Mouse (Mus musculus) stomach, embryonic 16.5 days (tissue): Measurements from ENCODE around the gene Suclg2. TPM values are rescaled to one million over a fixed set of nuclear protein-coding genes. Genes with fewer than 3 reads are reported as not detected.

Source experiments
- ATAC-seq: fragments of 200-750 bp; cut with Nextera tagmentation; 2 replicates; pipeline ENCODE4 v1.8.0; 2017; ENCODE audit warnings: moderate number of reproducible peaks, moderate TSS enrichment; ENCODE audit not compliant: insufficient read depth, low FRiP score
- H3K27ac ChIP-seq: fragments of 300-500 bp; sonication (generic); 2 replicates; pipeline ENCODE4 v1.5.1; 2014; ENCODE audit warnings: low read length
- H3K27me3 ChIP-seq: fragments of 300-500 bp; sonication (generic); 2 replicates; pipeline ENCODE4 v1.6.1; 2014; ENCODE audit warnings: low read length, control low read depth, mixed read lengths; ENCODE audit not compliant: control insufficient read depth, insufficient read depth
- H3K36me3 ChIP-seq: fragments of 300-500 bp; sonication (generic); 2 replicates; pipeline ENCODE4 v1.6.1; 2014; ENCODE audit warnings: low read length; ENCODE audit not compliant: control insufficient read depth, insufficient read depth
- H3K4me1 ChIP-seq: fragments of 300-500 bp; sonication (generic); 2 replicates; pipeline ENCODE4 v1.6.1; 2014; ENCODE audit warnings: low read length, control low read depth, mixed read lengths; ENCODE audit not compliant: control insufficient read depth, insufficient read depth
- H3K4me2 ChIP-seq: fragments of 300-500 bp; sonication (generic); 2 replicates; pipeline ENCODE4 v1.6.1; 2014; ENCODE audit warnings: low read depth, low read length, mixed read lengths
- H3K4me3 ChIP-seq: fragments of 300-500 bp; sonication (generic); replicated peaks from 2 replicates; pipeline ENCODE4 v1.5.1; 2014; ENCODE audit warnings: mild to moderate bottlenecking, low read length
- H3K9ac ChIP-seq: fragments of 300-500 bp; sonication (generic); 2 replicates; pipeline ENCODE4 v1.6.1; 2014; ENCODE audit warnings: low read length
- H3K9me3 ChIP-seq: fragments of 300-500 bp; sonication (generic); replicated peaks from 2 replicates; pipeline ENCODE4 v1.6.1; 2016; ENCODE audit warnings: low read length, control low read depth; ENCODE audit not compliant: control insufficient read depth
- WGBS: fragments of 180-500 bp; shearing (Covaris S2); extraction: QIAGEN DNeasy Blood & Tissue Kit; methylation state at CpG from one replicate; pipeline ENCODE4 v1.1.7; 2014; 5-methylcytosine and 5-hydroxymethylcytosine counted together
- polyA plus RNA-seq: library from polyadenylated mRNA; unstranded; fragments of >200 nt; fragmentation: Nextera tagmentation; extraction: Ambion mirVana; gene quantifications from 2 replicates; pipeline ENCODE4 v1.2.1, GENCODE M21; 2015

Gene Suclg2
- polyA plus RNA-seq, 1 experiment from 2014 or later = 97.1 TPM

DNA sequence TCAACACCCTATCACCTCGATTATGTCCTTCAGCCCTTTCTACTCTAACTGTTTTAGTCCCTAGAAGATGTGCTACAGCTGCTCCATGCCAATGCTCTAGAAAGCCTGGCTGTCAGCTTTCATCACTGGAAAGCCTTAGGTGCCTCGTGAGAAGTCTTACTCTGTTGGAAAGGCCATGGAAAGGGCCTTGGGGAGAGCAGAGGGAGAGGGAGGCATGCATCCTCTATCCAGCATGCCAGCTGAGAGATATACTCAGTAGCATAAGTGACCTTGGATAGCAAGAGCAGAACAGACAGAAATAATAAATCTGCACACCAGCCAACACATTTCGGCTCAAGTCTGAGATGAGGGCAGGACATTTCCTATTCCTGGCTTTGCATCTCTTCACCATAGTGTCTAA, 173.3 kb downstream of the Suclg2 start:
- ATAC-seq = no peak
- 78% methylated on average over 3 of the region's 3 CpGs for WGBS
- no peaks in the 10 kb centered on the region for H3K9me3 ChIP-seq
- H3K36me3 ChIP-seq = no peaks in the 10 kb centered on the region; the same call in 1 of the 2 replicates
- no peaks in the 10 kb centered on the region for H3K27me3 ChIP-seq
- no peak overlapping the region for H3K4me3 ChIP-seq
- H3K4me2 ChIP-seq = no peak overlapping the region
- no peak overlapping the region for H3K27ac ChIP-seq
- no peaks in the 10 kb centered on the region for H3K4me1 ChIP-seq
- no peak overlapping the region for H3K9ac ChIP-seq

DNA sequence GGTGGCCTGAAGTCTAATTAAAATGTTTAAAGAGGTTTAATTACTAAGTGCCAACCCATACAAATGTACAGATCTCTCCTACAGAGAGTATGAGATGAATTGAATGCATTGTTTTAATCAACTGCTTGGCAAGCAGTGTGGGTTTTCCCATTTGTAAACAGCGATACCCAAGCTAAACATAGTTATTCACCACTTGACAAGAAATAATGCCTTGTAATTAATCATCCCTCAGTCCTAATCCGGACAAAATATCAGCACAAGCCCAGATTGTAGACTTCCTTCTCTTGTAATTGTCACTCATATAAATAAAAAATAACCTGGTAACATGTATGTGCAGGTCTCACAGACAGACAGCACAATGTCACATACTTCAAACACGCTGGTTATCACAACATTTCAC, 183.4 kb downstream of the Suclg2 start:
- H3K9me3 ChIP-seq = no peaks in the 10 kb centered on the region
- no peaks in the 10 kb centered on the region for H3K36me3 ChIP-seq
- H3K9ac ChIP-seq = no peak overlapping the region
- no peak overlapping the region for H3K4me3 ChIP-seq
- no peak for ATAC-seq
- H3K4me2 ChIP-seq = no peak overlapping the region
- WGBS = 54% methylated on average over 3 of the region's 3 CpGs
- no peak overlapping the region for H3K27ac ChIP-seq
- no peaks in the 10 kb centered on the region for H3K27me3 ChIP-seq
- H3K4me1 ChIP-seq = no peaks in the 10 kb centered on the region

- Histone ChIP-seq H3K36me3 (no peaks in the 10 kb centered on the region), H3K27me3 (no peaks in the 10 kb centered on the region)
- ATAC-seq = no peak
These were observed 198.8 kb downstream of the Suclg2 start for GRCm38 (mm10) chr6:95519846-95520245.

DNA sequence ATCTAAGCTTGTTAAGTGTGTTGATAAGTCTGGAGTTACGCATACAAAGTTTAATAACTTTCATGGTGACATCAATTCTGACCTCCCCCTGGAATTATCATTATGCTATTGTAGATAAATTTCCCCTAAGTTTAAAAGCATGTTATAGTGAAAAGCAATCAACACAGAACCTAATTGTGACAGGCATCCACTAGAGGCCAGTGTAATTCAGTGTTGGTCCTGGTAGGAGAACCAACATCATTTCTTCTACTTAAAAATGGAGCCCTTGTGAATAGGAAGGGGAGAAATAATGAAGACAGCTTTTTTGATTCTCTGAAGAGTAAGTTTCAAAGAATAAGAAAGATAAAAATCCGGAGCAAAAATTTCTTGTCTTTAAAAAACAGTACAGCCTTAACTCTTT, 200.2 kb downstream of the Suclg2 start:
- Histone ChIP-seq H3K36me3 (no peaks in the 10 kb centered on the region), H3K9me3 (no peaks in the 10 kb centered on the region), H3K4me3 (no peak overlapping the region), H3K9ac (no peak overlapping the region), H3K4me2 (no peak overlapping the region), H3K4me1 (peaks cover 14% of the 10 kb centered on the region; the same call in 1 of the 2 replicates), H3K27ac (no peak overlapping the region), H3K27me3 (no peaks in the 10 kb centered on the region)
- 66% methylated on average over 2 of the region's 2 CpGs for WGBS
- no peak for ATAC-seq

More at GRCm38 (mm10) chr6:95519846-95520245, 198.8 kb downstream of the Suclg2 start:
- Histone ChIP-seq H3K27ac (no peak overlapping the region), H3K4me1 (peaks cover 8% of the 10 kb centered on the region; the same call in 1 of the 2 replicates), H3K4me2 (no peak overlapping the region), H3K4me3 (no peak overlapping the region), H3K9me3 (no peaks in the 10 kb centered on the region), H3K9ac (no peak overlapping the region)
- WGBS = 35% methylated on average over 2 of the region's 2 CpGs

DNA sequence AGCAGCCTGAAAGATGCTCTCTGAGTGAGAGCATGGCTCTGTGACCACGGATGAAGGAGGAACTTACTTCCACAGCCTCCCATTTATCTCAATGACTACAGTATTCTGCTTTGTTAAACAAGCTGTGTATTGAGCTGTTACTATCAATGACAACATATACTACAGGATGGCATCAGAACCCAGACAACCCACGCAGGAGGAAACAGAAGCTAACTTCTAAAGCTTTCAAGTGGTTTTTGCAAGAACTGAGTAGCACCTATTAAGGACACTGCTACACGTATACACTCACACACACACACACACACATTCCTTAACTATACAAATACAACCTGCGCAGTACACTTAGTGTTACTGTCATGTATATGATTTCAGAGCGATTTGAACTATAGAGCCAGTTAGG, 202.9 kb downstream of the Suclg2 start:
- 65% methylated on average over 5 of the region's 5 CpGs for WGBS
- H3K27ac ChIP-seq = no peak overlapping the region
- peaks cover 14% of the 10 kb centered on the region; the same call in 1 of the 2 replicates for H3K4me1 ChIP-seq
- H3K27me3 ChIP-seq = no peaks in the 10 kb centered on the region
- H3K4me2 ChIP-seq = no peak overlapping the region
- H3K36me3 ChIP-seq = no peaks in the 10 kb centered on the region
- H3K9ac ChIP-seq = no peak overlapping the region
- ATAC-seq = no peak
- no peaks in the 10 kb centered on the region for H3K9me3 ChIP-seq
- H3K4me3 ChIP-seq = no peak overlapping the region

GRCm38 (mm10) chr6:95514726-95515125, 203.9 kb downstream of the Suclg2 start:
- no peak overlapping the region for H3K27ac ChIP-seq
- no peak overlapping the region for H3K4me2 ChIP-seq
- H3K36me3 ChIP-seq = no peaks in the 10 kb centered on the region
- H3K9ac ChIP-seq = no peak overlapping the region
- WGBS = 65% methylated on average over 10 of the region's 10 CpGs
- peaks cover 11% of the 10 kb centered on the region; the same call in 1 of the 2 replicates for H3K4me1 ChIP-seq
- no peaks in the 10 kb centered on the region for H3K9me3 ChIP-seq
- no peaks in the 10 kb centered on the region for H3K27me3 ChIP-seq
- ATAC-seq = no peak
- H3K4me3 ChIP-seq = no peak overlapping the region

DNA sequence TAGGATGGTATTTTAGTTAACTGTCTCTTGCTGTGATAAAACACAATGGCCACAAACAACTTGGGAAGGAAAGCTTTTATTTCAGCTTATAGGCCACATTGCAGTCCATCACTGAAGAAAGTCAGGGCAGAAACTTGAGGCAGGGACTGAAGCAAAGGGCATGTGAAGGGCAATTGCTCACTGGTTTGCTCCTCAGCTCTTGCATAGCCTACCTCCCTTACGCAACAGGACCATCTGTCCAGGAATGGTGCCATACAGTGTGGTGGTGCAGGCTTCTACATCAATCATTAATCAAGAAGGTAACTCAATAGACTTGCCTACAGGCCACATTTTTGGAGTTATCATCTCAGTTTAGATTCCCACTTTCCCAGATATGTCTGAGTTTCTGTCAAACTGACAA, 206.9 kb downstream of the Suclg2 start:
- Histone ChIP-seq H3K27me3 (no peaks in the 10 kb centered on the region), H3K27ac (no peak overlapping the region), H3K9ac (no peak overlapping the region), H3K36me3 (no peaks in the 10 kb centered on the region), H3K4me3 (no peak overlapping the region), H3K9me3 (no peaks in the 10 kb centered on the region), H3K4me1 (0 out of 2 replicates have a peak, but pooled peaks cover 5% of the 10 kb centered on the region), H3K4me2 (no peak overlapping the region)
- WGBS = 91% methylated on average over 1 of the region's 1 CpGs
- ATAC-seq = no peak

DNA sequence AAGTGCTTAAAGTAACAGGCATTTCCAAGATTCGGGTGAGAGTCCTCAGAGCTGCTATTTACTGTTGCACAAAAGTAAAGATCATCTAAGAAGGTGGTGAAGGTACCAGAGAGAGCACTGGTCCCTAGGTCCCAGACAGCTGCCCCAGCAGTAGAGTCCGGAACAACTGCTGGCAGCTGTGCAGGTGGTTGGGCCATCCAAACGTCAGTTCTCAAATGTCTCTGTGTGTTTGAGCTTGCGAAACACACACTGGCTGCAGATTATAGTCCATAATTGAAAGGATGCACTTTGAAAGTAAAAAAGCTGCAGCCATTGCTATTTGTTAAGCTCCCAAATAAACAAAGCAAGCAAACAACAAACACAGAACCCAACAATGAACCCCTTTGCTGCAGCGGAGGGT, 217.8 kb downstream of the Suclg2 start:
- H3K9ac ChIP-seq = no peak overlapping the region
- H3K4me2 ChIP-seq = no peak overlapping the region
- no peak overlapping the region for H3K27ac ChIP-seq
- H3K9me3 ChIP-seq = no peaks in the 10 kb centered on the region
- H3K4me3 ChIP-seq = no peak overlapping the region
- no peaks in the 10 kb centered on the region for H3K27me3 ChIP-seq
- ATAC-seq = no peak
- H3K4me1 ChIP-seq = no peaks in the 10 kb centered on the region
- 63% methylated on average over 5 of the region's 5 CpGs for WGBS
- no peaks in the 10 kb centered on the region for H3K36me3 ChIP-seq

DNA sequence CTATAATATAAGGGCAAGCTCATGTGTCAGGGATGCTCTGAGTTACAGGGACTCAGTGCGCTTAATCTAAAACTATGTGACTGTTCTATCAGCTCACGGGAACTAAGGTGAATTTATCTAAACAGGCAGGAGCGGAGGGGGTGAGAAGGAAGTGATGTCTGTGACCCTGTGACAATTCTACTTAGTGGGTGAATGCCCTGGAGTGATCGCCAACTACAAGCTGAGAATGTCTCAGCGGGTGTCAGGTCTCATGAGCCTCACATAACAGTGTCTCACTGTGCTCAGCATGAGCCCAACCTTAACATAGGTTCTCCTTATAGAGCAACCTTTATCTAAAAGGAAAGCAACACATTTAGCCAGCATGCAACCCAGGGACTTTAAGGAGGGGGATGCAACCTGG, 219.0 kb downstream of the Suclg2 start:
- no peak overlapping the region for H3K4me3 ChIP-seq
- H3K4me2 ChIP-seq = no peak overlapping the region
- WGBS = 88% methylated on average over 5 of the region's 5 CpGs
- no peaks in the 10 kb centered on the region for H3K27me3 ChIP-seq
- H3K27ac ChIP-seq = no peak overlapping the region
- no peaks in the 10 kb centered on the region for H3K36me3 ChIP-seq
- no peaks in the 10 kb centered on the region for H3K4me1 ChIP-seq
- H3K9ac ChIP-seq = no peak overlapping the region
- no peaks in the 10 kb centered on the region for H3K9me3 ChIP-seq
- ATAC-seq = no peak
